Mouse (Mus musculus) midbrain, postnatal 0 days (tissue): ENCODE results near the gene Mtif3. TPM values are rescaled to one million over a fixed set of nuclear protein-coding genes. Genes with fewer than 3 reads are reported as not detected.

Source experiments
- ATAC-seq: fragments of 200-750 bp; cut with Nextera tagmentation; 2 replicates; pipeline ENCODE4 v1.8.0; 2017; ENCODE audit warnings: moderate number of reproducible peaks, mild to moderate bottlenecking, moderate TSS enrichment, moderate library complexity; ENCODE audit not compliant: low FRiP score
- DNase-seq: peaks from one replicate; pipeline ENCODE4 v3.0.0-alpha.2; 2015; ENCODE audit warnings: low spot score
- H3K27ac ChIP-seq: fragments of 300-500 bp; sonication (generic); 2 replicates; pipeline ENCODE4 v1.5.1; 2014; ENCODE audit warnings: low read depth, mild to moderate bottlenecking, low read length, mixed read lengths
- H3K27me3 ChIP-seq: fragments of 300-500 bp; sonication (generic); 2 replicates; pipeline ENCODE4 v1.6.1; 2014; ENCODE audit warnings: low read length, control low read depth, mixed read lengths; ENCODE audit not compliant: insufficient read depth
- H3K36me3 ChIP-seq: fragments of 300-500 bp; sonication (generic); 2 replicates; pipeline ENCODE4 v1.6.1; 2014; ENCODE audit warnings: low read length, control low read depth, mixed read lengths; ENCODE audit not compliant: insufficient read depth
- H3K4me1 ChIP-seq: fragments of 300-500 bp; sonication (generic); 2 replicates; pipeline ENCODE4 v1.6.1; 2014; ENCODE audit warnings: mild to moderate bottlenecking, control low read depth, antibody characterized with exemption, low read length, mixed read lengths; ENCODE audit not compliant: insufficient read depth
- H3K4me2 ChIP-seq: fragments of 300-500 bp; sonication (generic); 2 replicates; pipeline ENCODE4 v1.6.1; 2014; ENCODE audit warnings: low read depth, mild to moderate bottlenecking, low read length, mixed read lengths; ENCODE audit not compliant: poor library complexity, severe bottlenecking
- H3K4me3 ChIP-seq: fragments of 300-500 bp; sonication (generic); 2 replicates; pipeline ENCODE4 v1.5.1; 2014; ENCODE audit warnings: low read depth, mild to moderate bottlenecking, low read length, moderate library complexity
- H3K9ac ChIP-seq: fragments of 300-500 bp; sonication (generic); replicated peaks from 2 replicates; pipeline ENCODE4 v1.6.1; 2014; ENCODE audit warnings: mild to moderate bottlenecking, low read length, moderate library complexity, mixed read lengths; ENCODE audit not compliant: poor library complexity, severe bottlenecking
- H3K9me3 ChIP-seq: fragments of 300-500 bp; sonication (generic); 2 replicates; pipeline ENCODE4 v1.6.1; 2016; ENCODE audit warnings: low read length, control low read depth
- CTCF ChIP-seq: IDR thresholded peaks from 2 replicates; pipeline ENCODE4 v1.5.1; 2016; ENCODE audit warnings: antibody characterized with exemption, mild to moderate bottlenecking
- WGBS: fragments of 180-500 bp; shearing (Covaris S2); extraction: QIAGEN DNeasy Blood & Tissue Kit; methylation state at CpG from one replicate; pipeline ENCODE4 v1.1.7; 2014; 5-methylcytosine and 5-hydroxymethylcytosine counted together
- polyA plus RNA-seq: library from polyadenylated mRNA; unstranded; fragments of >200 nt; fragmentation: Nextera tagmentation; extraction: Ambion mirVana; gene quantifications from 2 replicates; pipeline ENCODE4 v1.2.1, GENCODE M21; 2015
- total RNA-seq: library from RNA; depleted of rRNA; stranded (reverse); fragments of >200 nt; gene quantifications from 2 replicates; pipeline ENCODE4 v1.2.3, GENCODE M21; 2014; rRNA removed

The Mtif3 gene
- total and polyA plus RNA-seq, 2 experiments from 2014 or later = 17.1 to 25.8 TPM

DNA sequence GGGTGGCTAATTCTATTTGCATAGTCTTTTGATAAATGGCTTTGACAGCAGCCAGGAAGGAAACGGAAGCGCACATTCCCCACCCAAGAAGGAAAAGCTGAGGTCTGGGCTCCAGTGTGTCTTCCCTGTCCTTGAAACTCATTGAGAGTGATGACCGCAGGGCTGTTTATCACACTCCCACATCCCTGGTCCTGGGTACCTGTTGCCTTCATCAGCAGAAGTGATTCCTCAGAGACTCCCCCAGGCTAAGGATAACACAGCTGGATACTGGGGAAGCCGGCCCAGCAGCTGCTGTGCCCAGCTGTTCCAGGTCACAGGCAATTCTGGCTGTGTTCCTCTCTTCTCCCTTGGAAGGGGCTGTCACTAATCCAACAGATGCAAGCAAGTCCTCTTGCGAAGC, 56.1 kb downstream of the Mtif3 start:
- H3K36me3 ChIP-seq = no peaks in the 10 kb centered on the region

GRCm38 (mm10) chr5:146905486-146906172, 58.0 kb downstream of the Mtif3 start:
- Histone ChIP-seq H3K9ac (no peak overlapping the region), H3K27me3 (no peaks in the 10 kb centered on the region), H3K36me3 (no peaks in the 10 kb centered on the region), H3K9me3 (no peaks in the 10 kb centered on the region), H3K27ac (no peak overlapping the region), H3K4me2 (peak overlapping the region; percentile 33; the same call in 1 of the 2 replicates), H3K4me3 (peak overlapping the region; percentile 2; the same call in 1 of the 2 replicates), H3K4me1 (no peaks in the 10 kb centered on the region)
- DNase-seq (peak; percentile 88), ATAC-seq (0 out of 2 replicates have a peak, but pooled peaks have one; percentile 38)
- TF ChIP-seq CTCF = peak; percentile 96
- 21% methylated on average over 13 of the region's 14 CpGs for WGBS

More for the DNA sequence above, 56.1 kb downstream of the Mtif3 start:
- no peak for TF ChIP-seq CTCF
- no peak overlapping the region for H3K27ac ChIP-seq
- no peaks in the 10 kb centered on the region for H3K4me1 ChIP-seq
- H3K4me2 ChIP-seq = no peak overlapping the region
- H3K4me3 ChIP-seq = no peak overlapping the region
- no peaks in the 10 kb centered on the region for H3K27me3 ChIP-seq
- ATAC-seq (no peak), DNase-seq (no peak)
- H3K9me3 ChIP-seq = no peaks in the 10 kb centered on the region
- H3K9ac ChIP-seq = no peak overlapping the region
- WGBS = 47% methylated on average over 5 of the region's 5 CpGs

DNA sequence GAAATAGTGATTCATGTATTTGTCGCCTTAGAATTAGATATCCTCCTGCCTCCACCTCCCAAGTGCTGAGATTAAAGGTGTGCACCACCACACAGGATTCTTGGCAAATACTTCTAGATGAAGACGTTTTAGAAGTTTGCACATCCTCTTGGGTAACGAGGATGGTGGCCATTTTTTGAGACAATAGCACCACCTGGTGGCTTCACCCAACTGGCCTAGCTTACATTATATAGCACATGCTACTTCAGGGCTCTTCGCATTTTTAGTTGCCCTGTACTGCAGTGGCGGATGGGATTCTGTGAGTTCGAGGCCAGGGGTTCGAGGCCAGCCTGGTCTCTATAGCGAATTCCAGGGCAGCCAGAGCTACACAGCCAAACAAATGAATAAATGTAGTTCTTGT, 59.2 kb downstream of the Mtif3 start:
- H3K27ac ChIP-seq = no peak overlapping the region
- no peaks in the 10 kb centered on the region for H3K36me3 ChIP-seq
- H3K4me3 ChIP-seq = no peak overlapping the region
- ATAC-seq (peak; percentile 65; the same call in 1 of the 2 replicates), DNase-seq (peak; percentile 87)
- peak; percentile 92 for TF ChIP-seq CTCF
- no peaks in the 10 kb centered on the region for H3K27me3 ChIP-seq
- WGBS = 31% methylated on average over 8 of the region's 8 CpGs
- no peak overlapping the region for H3K9ac ChIP-seq
- H3K9me3 ChIP-seq = no peaks in the 10 kb centered on the region
- H3K4me1 ChIP-seq = no peaks in the 10 kb centered on the region
- H3K4me2 ChIP-seq = no peak overlapping the region

Other genes with a start within 250 kb of the Mtif3 start
- gene Usp12, start 168.8 kb downstream of the Mtif3 start, total RNA-seq = 24.1 and 26.7 TPM in 2 replicates
- 13.7 and 14.1 TPM in 2 replicates for gene Usp12, start 168.8 kb downstream of the Mtif3 start, polyA plus RNA-seq
- gene Rpl21, start 130.9 kb downstream of the Mtif3 start, total RNA-seq = 217 and 224 TPM in 2 replicates
- gene Rpl21, start 130.9 kb downstream of the Mtif3 start, polyA plus RNA-seq = 328 and 334 TPM in 2 replicates
- gene Rasl11a, start 118.7 kb downstream of the Mtif3 start, total RNA-seq = 14.6 and 18.3 TPM in 2 replicates
- 17.8 and 18.8 TPM in 2 replicates for gene Rasl11a, start 118.7 kb downstream of the Mtif3 start, polyA plus RNA-seq
- gene Gtf3a, start 15.1 kb downstream of the Mtif3 start, total RNA-seq = 61.3 and 64.8 TPM in 2 replicates
- 102 and 104 TPM in 2 replicates for gene Gtf3a, start 15.1 kb downstream of the Mtif3 start, polyA plus RNA-seq
- gene Lnx2, start 112.8 kb upstream of the Mtif3 start, total RNA-seq = 5.6 and 6.5 TPM in 2 replicates
- 2.6 and 2.9 TPM in 2 replicates for gene Lnx2, start 112.8 kb upstream of the Mtif3 start, polyA plus RNA-seq
- 58.4 and 60.1 TPM in 2 replicates for gene Polr1d, start 113.2 kb upstream of the Mtif3 start, total RNA-seq
- 89.4 and 91.0 TPM in 2 replicates for gene Polr1d, start 113.2 kb upstream of the Mtif3 start, polyA plus RNA-seq
- gene Gsx1, start 224.9 kb upstream of the Mtif3 start, total RNA-seq = 1.7 and 3.0 TPM in 2 replicates
- 1.4 and 2.3 TPM in 2 replicates for gene Gsx1, start 224.9 kb upstream of the Mtif3 start, polyA plus RNA-seq